Mouse (Mus musculus): Measurements from ENCODE around the gene Sirpa. TPM values are rescaled to one million over a fixed set of nuclear protein-coding genes. Genes with fewer than 3 reads are reported as not detected.

Gene Sirpa
- polyA plus RNA-seq, 1 experiment from 2014 or later: 20.7 TPM

- 66% methylated on average over 6 of the region's 6 CpGs for WGBS (ENCODE audit: insufficient replicate concordance)
- H3K4me3 ChIP-seq: no peak overlapping the region
Measured at GRCm38 (mm10) chr2:129628456-129629185, 36.0 kb downstream of the Sirpa start.

GRCm38 (mm10) chr2:129629786-129630531 is 37.3 kb downstream of the Sirpa start:
- ATAC-seq: no peak
- Histone ChIP-seq H3K4me3 (no peak overlapping the region), H3K9me3 (replicated peaks) (no peaks in the 10 kb centered on the region), H3K4me2 (no peak overlapping the region), H3K9ac (no peak overlapping the region), H3K4me1 (peaks cover 7% of the 10 kb centered on the region; the same call in 1 of the 2 replicates), H3K27me3 (replicated peaks) (no peaks in the 10 kb centered on the region), H3K27ac (no peak overlapping the region), H3K36me3 (peaks cover 14% of the 10 kb centered on the region; the same call in 1 of the 2 replicates)
- 77% methylated on average over 15 of the region's 15 CpGs for WGBS (ENCODE audit: insufficient replicate concordance)

More at GRCm38 (mm10) chr2:129628456-129629185, 36.0 kb downstream of the Sirpa start:
- H3K27me3 ChIP-seq (replicated peaks): no peaks in the 10 kb centered on the region
- H3K9me3 ChIP-seq (replicated peaks): no peaks in the 10 kb centered on the region
- H3K4me2 ChIP-seq: no peak overlapping the region
- no peak overlapping the region for H3K9ac ChIP-seq
- H3K27ac ChIP-seq: no peak overlapping the region
- peaks cover 13% of the 10 kb centered on the region for H3K4me1 ChIP-seq
- H3K36me3 ChIP-seq: peaks cover 14% of the 10 kb centered on the region; the same call in 1 of the 2 replicates
- ATAC-seq: no peak

- no peak overlapping the region for H3K4me3 ChIP-seq
- no peak for ATAC-seq
- H3K27ac ChIP-seq: no peak overlapping the region
- H3K4me2 ChIP-seq: no peak overlapping the region
- peaks cover 7% of the 10 kb centered on the region; the same call in 1 of the 2 replicates for H3K4me1 ChIP-seq
- 74% methylated on average over 3 of the region's 3 CpGs for WGBS (ENCODE audit: insufficient replicate concordance)
- no peak overlapping the region for H3K9ac ChIP-seq
- H3K36me3 ChIP-seq: peaks cover 14% of the 10 kb centered on the region; the same call in 1 of the 2 replicates
- no peaks in the 10 kb centered on the region for H3K27me3 ChIP-seq (replicated peaks)
- no peaks in the 10 kb centered on the region for H3K9me3 ChIP-seq (replicated peaks)
Measured at GRCm38 (mm10) chr2:129630532-129630886, 37.9 kb downstream of the Sirpa start.

GRCm38 (mm10) chr2:129630978-129631660 is 38.5 kb downstream of the Sirpa start:
- H3K4me2 ChIP-seq: no peak overlapping the region
- H3K27me3 ChIP-seq (replicated peaks): no peaks in the 10 kb centered on the region
- H3K4me3 ChIP-seq: no peak overlapping the region
- ATAC-seq: no peak
- no peak overlapping the region for H3K27ac ChIP-seq
- H3K4me1 ChIP-seq: peaks cover 7% of the 10 kb centered on the region; the same call in 1 of the 2 replicates
- no peaks in the 10 kb centered on the region for H3K9me3 ChIP-seq (replicated peaks)
- 65% methylated on average over 7 of the region's 7 CpGs for WGBS (ENCODE audit: insufficient replicate concordance)
- no peak overlapping the region for H3K9ac ChIP-seq
- peaks cover 14% of the 10 kb centered on the region; the same call in 1 of the 2 replicates for H3K36me3 ChIP-seq

GRCm38 (mm10) chr2:129632324-129632723 is 39.7 kb downstream of the Sirpa start:
- 79% methylated on average over 7 of the region's 7 CpGs for WGBS (ENCODE audit: insufficient replicate concordance)
- H3K4me3 ChIP-seq: no peak overlapping the region
- H3K27me3 ChIP-seq (replicated peaks): no peaks in the 10 kb centered on the region
- H3K9me3 ChIP-seq (replicated peaks): no peaks in the 10 kb centered on the region
- H3K9ac ChIP-seq: no peak overlapping the region
- H3K27ac ChIP-seq: no peak overlapping the region
- no peak overlapping the region for H3K4me2 ChIP-seq
- no peak for ATAC-seq
- H3K4me1 ChIP-seq: peaks cover 7% of the 10 kb centered on the region; the same call in 1 of the 2 replicates
- H3K36me3 ChIP-seq: peaks cover 14% of the 10 kb centered on the region; the same call in 1 of the 2 replicates

- Histone ChIP-seq H3K9me3 (replicated peaks) (no peaks in the 10 kb centered on the region), H3K9ac (no peak overlapping the region), H3K4me2 (no peak overlapping the region), H3K36me3 (peaks cover 14% of the 10 kb centered on the region; the same call in 1 of the 2 replicates), H3K4me1 (peaks cover 7% of the 10 kb centered on the region; the same call in 1 of the 2 replicates), H3K4me3 (no peak overlapping the region), H3K27me3 (replicated peaks) (no peaks in the 10 kb centered on the region), H3K27ac (no peak overlapping the region)
- ATAC-seq: no peak
- 29% methylated on average over 9 of the region's 9 CpGs for WGBS (ENCODE audit: insufficient replicate concordance)
Measured at GRCm38 (mm10) chr2:129633077-129633732, 40.6 kb downstream of the Sirpa start.

GRCm38 (mm10) chr2:129633982-129634381 is 41.3 kb downstream of the Sirpa start:
- no peak overlapping the region for H3K27ac ChIP-seq
- no peak for ATAC-seq
- H3K4me1 ChIP-seq: peaks cover 7% of the 10 kb centered on the region; the same call in 1 of the 2 replicates
- H3K27me3 ChIP-seq (replicated peaks): no peaks in the 10 kb centered on the region
- H3K4me3 ChIP-seq: no peak overlapping the region
- H3K9me3 ChIP-seq (replicated peaks): no peaks in the 10 kb centered on the region
- H3K4me2 ChIP-seq: no peak overlapping the region
- H3K36me3 ChIP-seq: peaks cover 14% of the 10 kb centered on the region; the same call in 1 of the 2 replicates
- no peak overlapping the region for H3K9ac ChIP-seq
- whole genome bisulfite sequencing (ENCODE audit: insufficient replicate concordance): 35% methylated on average over 3 of the region's 3 CpGs

- no peak for ATAC-seq
- 53% methylated on average over 4 of the region's 4 CpGs for WGBS (ENCODE audit: insufficient replicate concordance)
- no peaks in the 10 kb centered on the region for H3K27me3 ChIP-seq (replicated peaks)
Measured at GRCm38 (mm10) chr2:129652616-129653015, 60.0 kb downstream of the Sirpa start.

GRCm38 (mm10) chr2:129653632-129654031 is 61.0 kb downstream of the Sirpa start:
- ATAC-seq: no peak
- H3K27me3 ChIP-seq (replicated peaks): no peaks in the 10 kb centered on the region
- no peaks in the 10 kb centered on the region for H3K4me1 ChIP-seq
- no peak overlapping the region for H3K4me3 ChIP-seq
- H3K4me2 ChIP-seq: no peak overlapping the region
- H3K9ac ChIP-seq: no peak overlapping the region
- H3K9me3 ChIP-seq (replicated peaks): no peaks in the 10 kb centered on the region
- H3K27ac ChIP-seq: no peak overlapping the region
- WGBS (ENCODE audit: insufficient replicate concordance): 27% methylated on average over 2 of the region's 2 CpGs
- H3K36me3 ChIP-seq: no peaks in the 10 kb centered on the region

More at GRCm38 (mm10) chr2:129652616-129653015, 60.0 kb downstream of the Sirpa start:
- Histone ChIP-seq H3K4me3 (no peak overlapping the region), H3K27ac (no peak overlapping the region), H3K4me1 (no peaks in the 10 kb centered on the region), H3K9me3 (replicated peaks) (no peaks in the 10 kb centered on the region), H3K9ac (no peak overlapping the region), H3K36me3 (no peaks in the 10 kb centered on the region), H3K4me2 (no peak overlapping the region)

GRCm38 (mm10) chr2:129654233-129654950 is 61.8 kb downstream of the Sirpa start:
- no peaks in the 10 kb centered on the region for H3K4me1 ChIP-seq
- H3K36me3 ChIP-seq: no peaks in the 10 kb centered on the region
- H3K27ac ChIP-seq: no peak overlapping the region
- H3K4me2 ChIP-seq: no peak overlapping the region
- H3K27me3 ChIP-seq (replicated peaks): no peaks in the 10 kb centered on the region
- WGBS (ENCODE audit: insufficient replicate concordance): 73% methylated on average over 4 of the region's 4 CpGs
- H3K9me3 ChIP-seq (replicated peaks): no peaks in the 10 kb centered on the region
- H3K4me3 ChIP-seq: no peak overlapping the region
- ATAC-seq: no peak
- no peak overlapping the region for H3K9ac ChIP-seq

GRCm38 (mm10) chr2:129655033-129655432 is 62.4 kb downstream of the Sirpa start:
- WGBS (ENCODE audit: insufficient replicate concordance): 78% methylated on average over 4 of the region's 4 CpGs

More at GRCm38 (mm10) chr2:129655033-129655432, 62.4 kb downstream of the Sirpa start:
- H3K27ac ChIP-seq: no peak overlapping the region
- no peak for ATAC-seq
- H3K4me2 ChIP-seq: no peak overlapping the region
- no peak overlapping the region for H3K9ac ChIP-seq
- no peaks in the 10 kb centered on the region for H3K36me3 ChIP-seq
- H3K9me3 ChIP-seq (replicated peaks): no peaks in the 10 kb centered on the region
- no peak overlapping the region for H3K4me3 ChIP-seq
- no peaks in the 10 kb centered on the region for H3K27me3 ChIP-seq (replicated peaks)
- H3K4me1 ChIP-seq: no peaks in the 10 kb centered on the region
